Mouse (Mus musculus) frontal cortex, postnatal 14 days (tissue): ENCODE measurements around the gene Zfhx2.

Experiments used
- DNase-seq, 2 experiments: peaks; one replicate each; pipeline ENCODE4 v3.0.0; 2022; ENCODE audit warnings: low spot score in 2 of 2

Zfhx2 gene

GRCm38 (mm10) chr14:55092011-55092577 is at the start of gene Zfhx2:
Zfhx2 (minus strand) TSS chr14:55092324.
- DNase-seq = peak; percentile 91

- no peak for DNase-seq
Measured at GRCm38 (mm10) chr14:55139313-55139712, 47.2 kb upstream of the Zfhx2 start.

- DNase-seq = no peak
Measured at GRCm38 (mm10) chr14:55135676-55136075, 43.6 kb upstream of the Zfhx2 start.

GRCm38 (mm10) chr14:55126521-55126920 is 34.4 kb upstream of the Zfhx2 start:
- DNase-seq = peak in 1 of 2 experiments; percentile 16

GRCm38 (mm10) chr14:55125711-55126110 is 33.6 kb upstream of the Zfhx2 start:
- DNase-seq = no peak

GRCm38 (mm10) chr14:55122359-55122758 is 30.2 kb upstream of the Zfhx2 start:
- DNase-seq = no peak

GRCm38 (mm10) chr14:55121947-55122346 is 29.8 kb upstream of the Zfhx2 start:
- DNase-seq = peak in 1 of 2 experiments; percentile 51

- no peak for DNase-seq
Measured at GRCm38 (mm10) chr14:55119421-55120134, 27.5 kb upstream of the Zfhx2 start.

GRCm38 (mm10) chr14:55118852-55119251 is 26.7 kb upstream of the Zfhx2 start:
- no peak for DNase-seq

- DNase-seq = peak; percentile 61 to 68
Measured at GRCm38 (mm10) chr14:55116425-55117200, 24.5 kb upstream of the Zfhx2 start, which contains the start of gene Jph4. Jph4 (minus strand) TSS chr14:55116935.

GRCm38 (mm10) chr14:55115846-55116245 is 23.7 kb upstream of the Zfhx2 start:
- DNase-seq = peak in 1 of 2 experiments; percentile 20

GRCm38 (mm10) chr14:55114759-55115701 is 22.9 kb upstream of the Zfhx2 start:
- DNase-seq = peak; percentile 55 to 58

GRCm38 (mm10) chr14:55113975-55114645 is 22.0 kb upstream of the Zfhx2 start:
- peak in 1 of 2 experiments; percentile 32 for DNase-seq

- peak in 1 of 2 experiments; percentile 27 for DNase-seq
Measured at GRCm38 (mm10) chr14:55113351-55113974, 21.3 kb upstream of the Zfhx2 start.

GRCm38 (mm10) chr14:55111720-55112119 is 19.6 kb upstream of the Zfhx2 start:
- peak; percentile 39 to 72 for DNase-seq

GRCm38 (mm10) chr14:55110076-55110475 is 18.0 kb upstream of the Zfhx2 start:
- no peak for DNase-seq

GRCm38 (mm10) chr14:55109048-55109873 is 17.1 kb upstream of the Zfhx2 start:
- DNase-seq = peak; percentile 32 to 36

- DNase-seq = peak; percentile 64 to 82
Measured at GRCm38 (mm10) chr14:55108202-55108870, 16.2 kb upstream of the Zfhx2 start.

GRCm38 (mm10) chr14:55106990-55107389 is 14.9 kb upstream of the Zfhx2 start:
- DNase-seq = peak in 1 of 2 experiments; percentile 19
